Mouse (Mus musculus) gastrocnemius, postnatal 10 days (tissue): ENCODE measurements around the gene Rasal1. TPM values are rescaled to one million over a fixed set of nuclear protein-coding genes. Genes with fewer than 3 reads are reported as not detected.

Experiments used
- DNase-seq: peaks from one replicate; pipeline ENCODE4 v3.0.0; 2021; ENCODE audit warnings: mixed read lengths
- total RNA-seq, 2 experiments: library from RNA; stranded (reverse); gene quantifications; 2 replicates each; pipeline ENCODE4 v1.2.3; 2021

Gene Rasal1
- total RNA-seq, 2 experiments from 2014 or later, result 0.23 TPM; not detected in 1

- no peak for DNase-seq
Observed at GRCm38 (mm10) chr5:120621846-120622197, 26.8 kb upstream of the Rasal1 start.

GRCm38 (mm10) chr5:120622198-120622851 is 26.3 kb upstream of the Rasal1 start:
- no peak for DNase-seq

GRCm38 (mm10) chr5:120624427-120624826 is 24.2 kb upstream of the Rasal1 start:
- DNase-seq, result no peak

GRCm38 (mm10) chr5:120626399-120626798 is 22.2 kb upstream of the Rasal1 start:
- DNase-seq, result no peak

- no peak for DNase-seq
Observed at GRCm38 (mm10) chr5:120627515-120628300, 20.9 kb upstream of the Rasal1 start.

- DNase-seq, result no peak
Observed at GRCm38 (mm10) chr5:120628624-120629023, 20.0 kb upstream of the Rasal1 start.

- no peak for DNase-seq
Observed at GRCm38 (mm10) chr5:120631128-120631527, 17.5 kb upstream of the Rasal1 start.

- no peak for DNase-seq
Observed at GRCm38 (mm10) chr5:120631892-120632291, 16.7 kb upstream of the Rasal1 start.

GRCm38 (mm10) chr5:120634131-120634530 is 14.5 kb upstream of the Rasal1 start, which contains the start of gene Cfap73:
Gene Cfap73 (minus strand): TSS chr5:120634235.
- DNase-seq, result no peak

- no peak for DNase-seq
Observed at GRCm38 (mm10) chr5:120634860-120635259, 13.8 kb upstream of the Rasal1 start.

GRCm38 (mm10) chr5:120635633-120636032 is 13.0 kb upstream of the Rasal1 start:
- DNase-seq, result no peak

GRCm38 (mm10) chr5:120640094-120640493 is 8.5 kb upstream of the Rasal1 start:
- no peak for DNase-seq

GRCm38 (mm10) chr5:120643365-120644085 is 5.1 kb upstream of the Rasal1 start:
- DNase-seq, result no peak

- no peak for DNase-seq
Observed at GRCm38 (mm10) chr5:120644227-120644626, 4.4 kb upstream of the Rasal1 start.

- DNase-seq, result no peak
Observed at GRCm38 (mm10) chr5:120645851-120646250, 2.8 kb upstream of the Rasal1 start.

- DNase-seq, result no peak
Observed at GRCm38 (mm10) chr5:120647361-120647760, 1.3 kb upstream of the Rasal1 start.

GRCm38 (mm10) chr5:120647814-120648491 is 659 bp upstream of the Rasal1 start:
- no peak for DNase-seq

- DNase-seq, result no peak
Observed at GRCm38 (mm10) chr5:120649374-120649933, 842 bp downstream of the Rasal1 start.

GRCm38 (mm10) chr5:120649938-120650337 is 1.3 kb downstream of the Rasal1 start:
- DNase-seq, result no peak

GRCm38 (mm10) chr5:120651230-120651629 is 2.6 kb downstream of the Rasal1 start:
- DNase-seq, result no peak

- no peak for DNase-seq
Observed at GRCm38 (mm10) chr5:120652915-120653701, 4.5 kb downstream of the Rasal1 start.
